Mouse (Mus musculus): Measurements from ENCODE around the gene Syna. TPM values are rescaled to one million over a fixed set of nuclear protein-coding genes. Genes with fewer than 3 reads are reported as not detected.

Gene Syna
- total RNA-seq, 2 experiments from 2014 or later: 5.1 to 5.2 TPM

DNA sequence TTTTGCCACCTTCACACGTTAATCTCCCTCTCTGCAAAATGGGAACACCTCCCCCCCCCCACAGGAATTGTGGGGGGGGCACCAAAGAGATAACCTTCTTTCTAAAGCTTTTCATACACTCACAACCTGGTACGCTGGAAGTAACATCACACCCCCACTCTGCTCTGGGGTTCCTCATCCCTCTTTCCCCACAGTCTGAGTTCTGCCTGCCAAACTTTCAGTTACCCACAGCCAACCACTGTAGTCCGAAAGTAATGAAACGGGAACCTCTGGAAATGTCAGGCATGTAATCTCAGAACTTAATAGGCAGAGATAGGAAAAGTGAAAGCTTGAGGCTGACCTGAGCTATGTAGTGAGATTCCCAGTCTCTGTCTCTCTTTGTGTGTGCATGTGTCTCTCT is 7.5 kb upstream of the Syna start:
- no peak for DNase-seq

- no peak for DNase-seq
These were observed 5.7 kb upstream of the Syna start for GRCm38 (mm10) chr5:134565696-134566095.

GRCm38 (mm10) chr5:134564272-134564671 is 4.3 kb upstream of the Syna start:
- DNase-seq: no peak

GRCm38 (mm10) chr5:134560450-134561171 is 640 bp upstream of the Syna start:
- no peak for DNase-seq

GRCm38 (mm10) chr5:134555463-134556164 is 4.4 kb downstream of the Syna start:
- peak; percentile 59 to 69 for DNase-seq

DNA sequence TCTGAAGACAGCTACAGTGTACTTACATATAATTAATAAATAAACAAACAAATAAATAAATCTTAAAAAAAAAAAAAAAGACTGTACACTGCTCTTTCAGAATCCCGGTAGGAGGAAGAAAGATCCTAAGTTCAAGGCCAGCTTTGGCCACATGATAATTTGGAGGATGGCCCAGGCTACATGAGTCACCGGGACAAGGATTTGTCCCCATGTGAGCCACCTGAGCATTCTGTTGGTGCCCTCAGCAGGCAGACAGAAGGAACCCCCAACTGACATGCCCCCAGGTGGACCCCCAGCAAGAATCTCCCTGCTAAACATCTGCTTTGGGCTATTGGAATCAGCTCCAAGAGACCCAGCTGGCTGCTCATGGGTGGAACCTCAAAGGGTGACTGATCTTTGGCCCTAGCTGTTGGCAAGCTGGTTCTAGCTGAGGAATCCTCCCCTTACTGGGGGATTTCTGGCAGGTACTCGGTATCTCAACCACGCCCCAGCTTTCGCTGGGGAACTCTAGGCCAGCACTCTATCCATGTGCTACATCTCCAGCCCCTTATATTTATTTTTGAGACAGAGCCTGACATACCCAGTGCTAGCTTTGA is 5.9 kb downstream of the Syna start:
- no peak for DNase-seq

- DNase-seq: peak; percentile 99
These were observed 7.6 kb downstream of the Syna start, which contains the start of gene Clip2 for GRCm38 (mm10) chr5:134552110-134552972. Gene Clip2, minus strand, starts transcription at chr5:134552434.

DNA sequence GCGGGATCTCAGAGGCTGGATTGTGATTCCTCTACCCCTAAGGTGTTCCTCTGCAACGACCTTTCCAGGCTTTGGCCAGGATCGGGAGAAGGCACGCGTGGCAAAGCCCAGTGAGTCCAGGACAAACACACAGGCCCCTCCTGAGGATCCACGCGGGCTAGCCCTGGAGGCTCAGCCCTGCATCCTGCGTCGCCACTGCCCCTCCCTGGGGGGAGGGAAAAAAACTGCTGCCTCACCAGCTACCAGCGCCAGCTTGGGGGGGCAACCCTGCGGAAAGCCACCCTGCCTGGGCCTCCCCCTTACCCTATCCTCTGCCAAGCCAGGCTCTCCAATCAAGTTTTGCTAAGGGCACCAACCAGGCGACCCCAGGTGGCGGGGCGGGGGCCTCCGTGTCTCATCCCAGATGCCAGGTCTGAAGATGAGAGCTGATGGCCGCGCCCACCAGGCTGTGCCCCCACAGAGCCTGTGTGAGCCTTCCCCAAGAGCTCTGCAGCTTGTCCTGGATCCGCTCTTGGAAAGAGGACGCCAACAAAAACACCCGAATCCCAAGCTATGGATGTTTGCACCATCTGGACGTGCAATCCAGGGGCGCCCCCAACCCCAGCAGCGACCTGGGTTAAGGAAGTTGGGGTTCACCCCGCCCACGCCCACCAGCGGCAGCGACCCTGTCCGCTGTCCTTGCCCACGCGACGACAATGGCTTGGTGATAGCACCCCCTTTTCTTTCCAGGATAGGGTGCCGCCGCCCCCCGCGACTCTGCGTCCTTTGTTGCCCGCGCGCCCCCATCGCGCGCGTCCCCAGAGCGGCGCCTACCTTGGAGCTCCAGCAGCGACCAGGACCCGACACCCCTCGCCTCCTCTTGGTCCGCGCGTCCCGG is 8.5 kb downstream of the Syna start:
- peak; percentile 54 to 65 for DNase-seq

DNA sequence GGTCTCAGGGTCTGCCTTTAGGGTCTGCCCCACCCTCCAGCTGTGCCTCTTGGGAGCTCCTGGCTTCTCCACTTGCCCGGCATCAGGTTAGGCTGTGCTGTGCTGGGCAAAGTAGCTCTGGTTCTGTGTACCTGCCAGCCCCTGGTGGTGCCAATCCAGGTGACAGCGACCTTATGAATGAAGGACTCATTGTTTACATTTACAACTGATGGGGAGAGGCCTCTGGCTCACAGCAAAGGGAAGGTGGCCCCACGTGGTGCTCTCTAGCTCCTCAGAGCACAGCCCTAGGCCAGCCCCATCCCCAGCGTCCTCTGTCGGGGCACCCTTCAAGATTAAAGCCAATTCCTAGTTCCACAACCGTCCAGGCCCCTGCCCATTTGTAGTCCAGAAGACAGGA is 9.1 kb downstream of the Syna start:
- DNase-seq: no peak

- no peak for DNase-seq
These were observed 10.3 kb downstream of the Syna start for GRCm38 (mm10) chr5:134549640-134550168.

GRCm38 (mm10) chr5:134548306-134548705 is 11.7 kb downstream of the Syna start:
- DNase-seq: no peak

- no peak for DNase-seq
These were observed 13.2 kb downstream of the Syna start for GRCm38 (mm10) chr5:134546790-134547189.

GRCm38 (mm10) chr5:134545242-134545629 is 14.7 kb downstream of the Syna start:
- DNase-seq: no peak

DNA sequence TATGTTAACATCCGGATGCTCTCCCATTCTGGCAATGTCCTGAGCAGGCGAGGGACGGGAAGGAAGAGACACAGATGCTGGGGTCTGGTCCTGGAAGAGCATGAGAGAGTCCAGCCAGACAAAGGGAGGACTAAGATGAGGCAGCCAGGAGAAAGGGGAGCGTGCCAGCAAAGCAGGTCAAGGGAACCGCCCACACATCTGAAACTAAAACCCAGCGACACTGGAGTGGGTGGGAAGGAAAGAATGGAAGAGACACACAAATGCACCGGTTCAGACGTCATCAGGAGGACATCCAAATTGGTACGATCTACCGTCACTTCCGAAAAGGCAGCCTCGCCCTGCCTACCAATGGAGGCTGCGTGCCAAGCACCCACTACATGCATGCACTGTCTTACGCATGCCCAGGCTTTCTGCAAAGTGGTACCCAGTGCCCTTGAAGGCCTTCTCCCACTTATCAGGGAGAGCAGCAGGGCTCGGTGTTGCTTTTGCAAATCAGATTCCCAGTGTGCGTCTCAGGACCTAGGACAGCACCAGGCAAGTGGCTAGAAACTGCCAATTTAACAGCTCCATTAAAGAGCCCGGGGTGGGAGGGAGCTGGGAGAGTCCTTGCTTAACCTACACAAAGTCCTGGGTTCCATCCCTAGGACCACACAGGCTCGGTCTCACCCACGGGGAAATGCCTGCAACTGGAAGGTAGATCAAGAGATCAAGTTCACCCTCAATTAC is 15.3 kb downstream of the Syna start:
- peak in 1 of 2 experiments; percentile 36 for DNase-seq

GRCm38 (mm10) chr5:134541640-134542039 is 18.3 kb downstream of the Syna start:
- no peak for DNase-seq

DNA sequence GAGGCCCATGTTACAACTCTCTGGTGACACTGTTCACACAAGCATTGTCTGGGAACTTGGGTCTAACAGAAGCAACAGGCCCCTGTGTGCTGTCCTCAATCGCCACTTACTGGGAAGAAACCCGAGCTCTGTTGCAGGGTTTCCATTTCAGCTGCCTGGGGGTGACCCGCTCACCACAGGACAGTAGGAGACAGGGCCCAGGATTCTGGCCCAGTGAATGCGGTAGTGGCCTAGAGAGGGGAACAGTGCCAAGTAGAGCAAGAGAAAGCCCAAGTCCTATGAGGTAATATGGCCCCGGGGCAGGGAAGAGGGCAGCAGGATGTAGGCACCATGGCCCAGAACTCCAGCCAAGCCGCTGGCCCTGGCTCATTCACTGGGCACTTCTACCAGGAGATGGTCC is 19.1 kb downstream of the Syna start:
- DNase-seq: no peak

- peak in 1 of 2 experiments; percentile 37 for DNase-seq
These were observed 20.1 kb downstream of the Syna start for GRCm38 (mm10) chr5:134539891-134540290.

DNA sequence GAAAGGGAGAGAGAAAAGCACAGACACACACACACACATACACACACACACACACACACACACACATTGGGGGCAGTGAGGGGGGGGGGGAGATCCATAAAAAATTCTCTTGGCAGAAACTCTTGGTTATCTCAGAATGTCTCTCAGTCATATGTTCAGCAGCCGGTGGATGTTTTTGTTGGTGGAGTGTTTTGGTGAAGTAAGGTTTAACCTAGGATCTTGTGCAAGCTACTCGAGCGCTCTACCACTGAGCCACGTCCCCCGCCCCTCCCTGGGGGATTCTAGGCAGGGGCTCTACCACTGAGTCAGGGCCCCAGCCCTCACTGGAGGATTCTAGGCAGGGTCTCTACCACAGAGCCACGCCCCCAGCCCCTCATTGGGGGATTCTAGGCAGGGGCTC is 23.9 kb downstream of the Syna start:
- DNase-seq: no peak

- no peak for DNase-seq
These were observed 27.6 kb downstream of the Syna start for GRCm38 (mm10) chr5:134532417-134532816.

DNA sequence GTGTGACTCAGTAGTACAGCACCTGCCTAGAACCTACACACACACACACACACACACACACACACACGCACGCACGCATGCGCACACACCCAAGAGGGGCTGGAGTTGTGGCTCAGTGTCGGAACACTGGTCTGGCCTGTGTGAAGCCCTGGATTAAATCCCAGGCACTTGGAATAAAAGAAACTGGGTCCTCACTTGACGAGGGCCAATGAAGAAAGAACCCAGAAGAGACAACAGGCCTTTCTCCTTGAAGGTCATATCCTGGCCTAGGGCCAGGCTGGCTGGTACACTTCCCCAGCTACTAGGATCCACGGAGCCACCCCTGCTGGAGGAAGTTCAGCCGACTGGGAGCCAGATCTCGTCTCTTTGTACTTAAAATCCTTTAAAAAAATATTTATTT is 28.4 kb downstream of the Syna start:
- DNase-seq: peak; percentile 45 to 62

GRCm38 (mm10) chr5:134530830-134531229 is 29.1 kb downstream of the Syna start:
- DNase-seq: peak; percentile 82

Measured in layer of hippocampus, postnatal 36 days (tissue).